Mouse (Mus musculus): ENCODE measurements around the gene Ntn1.

The Ntn1 gene

GRCm38 (mm10) chr11:68400727-68401219 is at the start of gene Ntn1:
TSS of gene Ntn1 (minus strand) at chr11:68400823.
- in situ Hi-C loops (cut with MboI; ENCODE audit: low pct_unique_long_range_greater_than_20kb in 1 of 2, low sequenced_read_pairs in 2 of 2, unreplicated experiment in 1 of 2) = loop anchor here in 1 of 2 experiments (25.0 kb wide), 1 partner anchor 413 kb away; no protein-coding TSS in a partner anchor

- in situ Hi-C loops (cut with MboI; ENCODE audit: low pct_unique_long_range_greater_than_20kb in 1 of 2, low sequenced_read_pairs in 2 of 2, unreplicated experiment in 1 of 2) = no loop called here
These were observed 47.7 kb upstream of the Ntn1 start for GRCm38 (mm10) chr11:68448356-68448755.

GRCm38 (mm10) chr11:68447242-68447641 is 46.6 kb upstream of the Ntn1 start:
- in situ Hi-C loops (cut with MboI; ENCODE audit: low pct_unique_long_range_greater_than_20kb in 1 of 2, low sequenced_read_pairs in 2 of 2, unreplicated experiment in 1 of 2) = no loop called here

- in situ Hi-C loops (cut with MboI; ENCODE audit: low pct_unique_long_range_greater_than_20kb in 1 of 2, low sequenced_read_pairs in 2 of 2, unreplicated experiment in 1 of 2) = no loop called here
These were observed 45.9 kb upstream of the Ntn1 start for GRCm38 (mm10) chr11:68446547-68446946.

- in situ Hi-C loops (cut with MboI; ENCODE audit: low pct_unique_long_range_greater_than_20kb in 1 of 2, low sequenced_read_pairs in 2 of 2, unreplicated experiment in 1 of 2) = no loop called here
These were observed 45.3 kb upstream of the Ntn1 start for GRCm38 (mm10) chr11:68445901-68446300.

- in situ Hi-C loops (cut with MboI; ENCODE audit: low pct_unique_long_range_greater_than_20kb in 1 of 2, low sequenced_read_pairs in 2 of 2, unreplicated experiment in 1 of 2) = no loop called here
These were observed 42.5 kb upstream of the Ntn1 start for GRCm38 (mm10) chr11:68442983-68443638.

- in situ Hi-C loops (cut with MboI; ENCODE audit: low pct_unique_long_range_greater_than_20kb in 1 of 2, low sequenced_read_pairs in 2 of 2, unreplicated experiment in 1 of 2) = no loop called here
These were observed 41.7 kb upstream of the Ntn1 start for GRCm38 (mm10) chr11:68442346-68442745.

GRCm38 (mm10) chr11:68440965-68441364 is 40.3 kb upstream of the Ntn1 start:
- in situ Hi-C loops (cut with MboI; ENCODE audit: low pct_unique_long_range_greater_than_20kb in 1 of 2, low sequenced_read_pairs in 2 of 2, unreplicated experiment in 1 of 2) = no loop called here

GRCm38 (mm10) chr11:68440100-68440499 is 39.5 kb upstream of the Ntn1 start:
- in situ Hi-C loops (cut with MboI; ENCODE audit: low pct_unique_long_range_greater_than_20kb in 1 of 2, low sequenced_read_pairs in 2 of 2, unreplicated experiment in 1 of 2) = no loop called here

- in situ Hi-C loops (cut with MboI; ENCODE audit: low pct_unique_long_range_greater_than_20kb in 1 of 2, low sequenced_read_pairs in 2 of 2, unreplicated experiment in 1 of 2) = loop anchor here in 1 of 2 experiments (5.0 kb wide), 1 partner anchor 41 kb away; no protein-coding TSS in a partner anchor
These were observed 35.8 kb upstream of the Ntn1 start for GRCm38 (mm10) chr11:68436376-68436775.

- in situ Hi-C loops (cut with MboI; ENCODE audit: low pct_unique_long_range_greater_than_20kb in 1 of 2, low sequenced_read_pairs in 2 of 2, unreplicated experiment in 1 of 2) = loop anchor here in 1 of 2 experiments (5.0 kb wide), 1 partner anchor 42 kb away; no protein-coding TSS in a partner anchor
These were observed 35.0 kb upstream of the Ntn1 start for GRCm38 (mm10) chr11:68435601-68436000.

- in situ Hi-C loops (cut with MboI; ENCODE audit: low pct_unique_long_range_greater_than_20kb in 1 of 2, low sequenced_read_pairs in 2 of 2, unreplicated experiment in 1 of 2) = loop anchor here in 1 of 2 experiments (5.0 kb wide), 1 partner anchor 43 kb away; no protein-coding TSS in a partner anchor
These were observed 34.1 kb upstream of the Ntn1 start for GRCm38 (mm10) chr11:68434697-68435096.

GRCm38 (mm10) chr11:68433534-68433933 is 32.9 kb upstream of the Ntn1 start:
- in situ Hi-C loops (cut with MboI; ENCODE audit: low pct_unique_long_range_greater_than_20kb in 1 of 2, low sequenced_read_pairs in 2 of 2, unreplicated experiment in 1 of 2) = no loop called here

- in situ Hi-C loops (cut with MboI; ENCODE audit: low pct_unique_long_range_greater_than_20kb in 1 of 2, low sequenced_read_pairs in 2 of 2, unreplicated experiment in 1 of 2) = no loop called here
These were observed 31.9 kb upstream of the Ntn1 start for GRCm38 (mm10) chr11:68432361-68433021.

GRCm38 (mm10) chr11:68431699-68432360 is 31.2 kb upstream of the Ntn1 start, which contains the start of gene Pik3r5:
TSS of gene Pik3r5 (plus strand) at chr11:68432121.
- in situ Hi-C loops (cut with MboI; ENCODE audit: low pct_unique_long_range_greater_than_20kb in 1 of 2, low sequenced_read_pairs in 2 of 2, unreplicated experiment in 1 of 2) = no loop called here

- in situ Hi-C loops (cut with MboI; ENCODE audit: low pct_unique_long_range_greater_than_20kb in 1 of 2, low sequenced_read_pairs in 2 of 2, unreplicated experiment in 1 of 2) = no loop called here
These were observed 30.0 kb upstream of the Ntn1 start for GRCm38 (mm10) chr11:68430662-68431061.

GRCm38 (mm10) chr11:68427083-68427570 is 26.5 kb upstream of the Ntn1 start:
- in situ Hi-C loops (cut with MboI; ENCODE audit: low pct_unique_long_range_greater_than_20kb in 1 of 2, low sequenced_read_pairs in 2 of 2, unreplicated experiment in 1 of 2) = no loop called here

GRCm38 (mm10) chr11:68425492-68426315 is 25.1 kb upstream of the Ntn1 start:
- in situ Hi-C loops (cut with MboI; ENCODE audit: low pct_unique_long_range_greater_than_20kb in 1 of 2, low sequenced_read_pairs in 2 of 2, unreplicated experiment in 1 of 2) = no loop called here

Measured in mouse embryonic stem cell (cell line).